Mouse (Mus musculus): ENCODE measurements at regions not wholly inside any gene's neighbourhood (a gene's known extent, or its start where the extent isn't known, plus 50 kb on each side); places are given as distances from the start of the nearest gene placed in this dataset.

- DNase-seq (ENCODE audit: low spot score in 2 of 2) = no peak
Observed at GRCm38 (mm10) chr4:150725443-150726135, 73.6 kb upstream of the Slc45a1 start.

GRCm38 (mm10) chr4:150724823-150725222 lies 72.8 kb upstream of the Slc45a1 start:
- DNase-seq (ENCODE audit: low spot score in 2 of 2) = no peak

- no peak for DNase-seq (ENCODE audit: low spot score in 2 of 2)
Observed at GRCm38 (mm10) chr4:150721619-150722283, 69.8 kb upstream of the Slc45a1 start.

GRCm38 (mm10) chr4:150717866-150718265 lies 65.9 kb upstream of the Slc45a1 start:
- DNase-seq (ENCODE audit: low spot score in 2 of 2) = no peak

GRCm38 (mm10) chr4:150715051-150715450 lies 63.1 kb upstream of the Slc45a1 start:
- DNase-seq (ENCODE audit: low spot score in 2 of 2) = no peak

- DNase-seq (ENCODE audit: low spot score in 2 of 2) = no peak
Observed at GRCm38 (mm10) chr4:150713291-150713690, 61.3 kb upstream of the Slc45a1 start.

GRCm38 (mm10) chr4:150712856-150713255 lies 60.9 kb upstream of the Slc45a1 start:
- DNase-seq (ENCODE audit: low spot score in 2 of 2) = no peak

DNA sequence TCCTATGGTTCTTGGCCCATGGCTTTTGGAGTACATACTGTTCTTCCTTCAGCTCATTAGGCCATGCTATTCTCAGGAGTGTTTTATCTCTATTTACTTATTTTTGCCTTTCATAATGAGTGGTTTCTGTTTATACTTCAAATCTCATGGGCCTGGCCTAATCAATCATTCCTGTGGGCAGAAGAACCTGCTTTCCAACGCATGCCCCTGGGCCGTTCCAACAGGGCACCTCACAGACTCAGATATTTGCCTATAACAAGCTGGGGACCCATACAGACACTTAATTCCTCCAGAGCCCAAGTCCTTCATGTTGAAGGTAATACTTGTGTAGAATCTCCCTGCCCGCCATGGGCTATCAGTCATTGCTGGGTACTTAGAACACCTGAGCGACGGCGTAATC lies 59.7 kb upstream of the Slc45a1 start:
- DNase-seq (ENCODE audit: low spot score in 2 of 2) = no peak

DNA sequence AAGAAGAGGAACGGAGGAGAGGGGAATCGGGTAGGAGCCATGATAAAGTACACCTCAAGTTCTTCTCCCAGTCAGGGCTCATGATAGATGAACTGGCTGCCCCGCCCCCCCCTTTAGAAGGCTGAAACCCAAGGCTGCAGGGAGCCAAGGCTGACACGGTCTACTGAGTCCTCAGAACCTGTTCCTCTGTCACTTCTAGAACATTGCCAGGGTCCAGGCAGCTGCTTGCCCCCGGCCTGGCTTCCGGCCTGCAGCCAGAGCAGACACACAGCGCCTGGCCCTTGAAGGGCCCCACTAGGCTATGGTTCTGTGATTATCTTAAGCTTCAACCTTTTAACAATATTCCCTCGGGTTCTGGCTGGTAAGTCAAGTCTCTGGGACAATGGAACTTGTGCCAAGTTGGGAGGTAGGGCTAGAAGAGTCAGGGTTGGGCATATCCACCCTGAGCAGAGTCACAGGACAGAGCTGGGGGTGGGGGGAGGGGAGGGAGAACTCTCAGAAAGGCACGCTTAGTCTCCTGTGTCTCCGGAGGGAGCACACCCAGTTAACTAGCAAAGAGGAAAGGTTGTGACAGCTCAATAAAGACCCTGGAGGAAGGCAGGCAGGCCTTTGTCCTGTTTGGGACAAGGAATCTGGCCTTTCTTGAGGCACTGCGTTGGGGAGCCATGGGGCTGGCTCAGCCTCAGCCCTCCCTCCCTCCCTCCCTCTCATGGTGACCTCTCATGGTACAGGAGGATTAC lies 57.6 kb upstream of the Slc45a1 start:
- DNase-seq (ENCODE audit: low spot score in 2 of 2) = no peak

DNA sequence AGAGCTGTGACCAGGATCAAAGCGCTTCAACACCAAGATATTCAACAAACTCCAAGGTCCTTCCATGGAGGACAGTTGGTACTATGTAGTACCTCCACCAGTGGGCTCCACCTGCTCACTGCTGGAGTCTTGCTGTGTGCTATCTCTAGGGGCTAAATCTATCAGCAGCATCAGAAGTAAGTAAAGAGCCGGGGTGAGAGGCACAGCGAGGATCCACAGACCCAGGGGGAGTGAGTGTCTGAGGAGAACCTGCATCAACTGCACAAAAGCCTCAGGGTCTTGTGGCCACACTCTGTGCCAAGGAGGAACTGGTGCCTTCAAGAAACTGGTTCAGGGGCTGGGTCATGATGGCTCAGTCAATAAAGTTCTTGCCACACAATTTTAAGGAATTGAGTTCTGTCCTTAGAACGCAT lies 56.6 kb upstream of the Slc45a1 start:
- no peak for DNase-seq (ENCODE audit: low spot score in 2 of 2)

DNA sequence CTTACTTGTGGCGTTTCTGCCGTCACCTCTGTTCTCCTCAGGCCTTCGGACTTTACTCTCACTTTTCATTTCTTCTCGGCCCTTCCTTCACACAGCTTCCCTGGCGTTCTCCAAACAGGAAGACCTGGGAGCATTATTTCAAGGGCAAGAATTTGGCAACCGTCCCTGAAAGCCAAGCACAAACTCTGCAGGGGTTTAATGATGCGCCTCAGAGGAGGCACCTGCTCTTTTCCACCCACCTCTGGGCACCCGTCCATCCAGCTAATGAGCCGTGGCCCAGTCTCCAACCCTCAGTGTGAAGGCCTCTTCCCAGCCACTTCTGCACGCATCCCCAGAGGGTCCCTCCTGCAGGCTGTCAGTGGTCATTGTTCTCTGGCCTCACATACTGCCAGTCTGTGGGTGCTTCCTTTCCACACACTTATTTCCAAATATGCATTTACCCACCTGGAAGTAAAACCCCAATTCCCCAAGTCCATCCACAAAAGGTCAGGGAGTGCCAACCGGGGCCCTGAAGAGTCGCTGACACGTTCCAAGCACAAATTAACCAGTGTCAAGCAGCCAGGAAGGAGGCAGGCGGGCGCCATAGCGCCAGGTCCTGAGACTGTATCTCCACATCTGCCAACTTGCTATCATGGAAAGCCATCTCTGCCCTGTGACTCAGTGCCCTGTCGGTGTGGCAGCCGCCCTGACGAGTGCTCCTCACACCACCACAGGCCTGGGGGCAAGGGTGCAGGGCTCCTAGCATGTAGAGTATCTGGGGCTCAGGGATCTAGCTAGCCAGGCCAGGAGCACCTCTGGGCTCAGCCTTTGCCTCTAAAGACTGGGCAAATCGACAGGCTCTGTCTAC lies 56.0 kb upstream of the Slc45a1 start:
- no peak for DNase-seq (ENCODE audit: low spot score in 2 of 2)

GRCm38 (mm10) chr4:150706793-150707724 lies 55.1 kb upstream of the Slc45a1 start:
- no peak for DNase-seq (ENCODE audit: low spot score in 2 of 2)

GRCm38 (mm10) chr4:150706291-150706690 lies 54.3 kb upstream of the Slc45a1 start:
- DNase-seq (ENCODE audit: low spot score in 2 of 2) = no peak

DNA sequence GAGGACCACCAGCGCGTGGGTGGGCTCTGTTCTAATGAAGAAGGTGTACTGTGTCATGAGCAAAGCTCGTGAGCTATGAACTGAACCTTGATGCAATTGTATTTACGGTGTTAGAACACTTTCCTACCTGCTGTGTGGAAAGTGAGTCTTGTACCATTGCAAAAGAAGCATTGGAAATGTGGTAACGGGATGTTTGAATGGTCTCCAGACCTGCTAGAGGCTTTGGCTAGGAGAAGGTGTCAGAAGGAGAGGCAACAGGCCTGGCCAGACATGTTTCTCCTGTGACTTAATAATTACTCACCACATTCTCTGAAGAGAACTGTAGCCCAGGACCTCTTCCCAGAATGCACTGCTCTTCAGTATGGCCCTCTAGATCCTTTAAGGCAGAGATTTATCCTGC lies 51.3 kb upstream of the Slc45a1 start:
- DNase-seq (ENCODE audit: low spot score in 2 of 2) = no peak

Data from spleen, postnatal 36 days (tissue).